Mouse (Mus musculus) layer of hippocampus, adult 11-12 months (tissue): ENCODE data around the gene Sox3.

Experiments used
- DNase-seq: peaks from one replicate; pipeline ENCODE4 v3.0.0; 2022; ENCODE audit warnings: low spot score

Sox3 gene

GRCm38 (mm10) chrX:60892801-60893681 lies at the start of gene Sox3:
Gene Sox3, minus strand, starts transcription at chrX:60893430.
- no peak for DNase-seq

DNA sequence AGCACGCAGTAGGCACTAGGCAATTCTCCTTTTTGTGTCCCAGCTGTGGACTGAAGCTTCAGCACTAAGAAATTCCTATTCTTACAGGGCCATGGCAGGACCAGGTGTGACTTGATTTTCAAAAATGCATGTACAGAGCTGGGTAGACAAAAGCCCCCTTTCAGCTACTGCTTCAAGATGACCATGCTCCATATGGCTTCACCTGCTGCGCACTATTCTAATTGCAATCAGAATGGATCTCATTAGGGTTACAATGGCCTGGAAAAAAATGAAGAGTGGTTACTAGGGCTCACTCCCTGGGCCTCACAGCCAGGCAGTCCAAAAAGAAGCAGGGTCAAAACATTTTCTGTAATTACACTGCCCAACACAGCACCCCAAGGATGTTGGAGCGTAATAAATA lies 47.0 kb upstream of the Sox3 start:
- DNase-seq, result no peak

- DNase-seq, result no peak
These were observed 6.3 kb upstream of the Sox3 start for GRCm38 (mm10) chrX:60899546-60899945.

DNA sequence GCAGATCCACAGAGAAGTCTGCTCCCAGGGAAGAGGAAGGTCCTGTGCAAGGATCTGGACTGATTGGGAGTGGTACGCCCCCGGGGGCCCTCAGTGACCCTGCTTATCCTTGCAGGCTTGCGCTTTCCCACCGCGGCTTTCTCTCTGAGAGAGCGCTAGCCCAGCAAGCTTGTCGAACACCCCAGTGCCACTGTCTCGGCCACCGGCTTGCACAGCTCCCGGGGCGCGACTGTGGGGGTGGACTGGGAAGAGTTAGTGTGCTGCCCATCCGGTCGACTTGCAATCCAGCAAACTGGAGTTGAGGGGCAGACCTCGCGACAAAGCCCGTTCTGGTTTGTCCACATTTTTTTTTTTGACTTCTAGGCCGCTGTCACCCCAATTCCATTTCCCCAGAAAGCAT lies 5.4 kb upstream of the Sox3 start:
- DNase-seq, result no peak

- DNase-seq, result no peak
These were observed 3.1 kb upstream of the Sox3 start for GRCm38 (mm10) chrX:60896296-60896695.

DNA sequence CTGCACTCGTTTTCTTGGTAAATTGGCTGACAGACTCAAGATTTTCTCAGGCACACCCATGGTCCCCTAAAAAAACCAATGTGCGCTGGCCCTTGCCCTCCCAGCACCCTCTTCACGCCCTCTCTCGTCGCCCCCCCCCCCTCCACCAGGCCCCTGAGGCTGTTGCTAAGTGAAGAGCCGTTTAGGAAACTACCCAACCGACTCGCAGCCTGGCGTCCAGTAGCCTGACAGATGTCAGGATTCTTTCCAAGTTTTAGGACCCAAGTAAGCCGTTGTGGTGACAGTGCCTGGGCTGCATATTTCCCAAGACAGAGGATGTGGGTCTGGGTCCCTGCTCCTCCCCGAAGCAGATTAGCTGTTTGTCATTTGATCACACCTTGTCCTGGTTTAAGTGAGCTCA lies 2.2 kb upstream of the Sox3 start:
- DNase-seq, result no peak

GRCm38 (mm10) chrX:60893720-60894543 lies 702 bp upstream of the Sox3 start:
- DNase-seq, result no peak

DNA sequence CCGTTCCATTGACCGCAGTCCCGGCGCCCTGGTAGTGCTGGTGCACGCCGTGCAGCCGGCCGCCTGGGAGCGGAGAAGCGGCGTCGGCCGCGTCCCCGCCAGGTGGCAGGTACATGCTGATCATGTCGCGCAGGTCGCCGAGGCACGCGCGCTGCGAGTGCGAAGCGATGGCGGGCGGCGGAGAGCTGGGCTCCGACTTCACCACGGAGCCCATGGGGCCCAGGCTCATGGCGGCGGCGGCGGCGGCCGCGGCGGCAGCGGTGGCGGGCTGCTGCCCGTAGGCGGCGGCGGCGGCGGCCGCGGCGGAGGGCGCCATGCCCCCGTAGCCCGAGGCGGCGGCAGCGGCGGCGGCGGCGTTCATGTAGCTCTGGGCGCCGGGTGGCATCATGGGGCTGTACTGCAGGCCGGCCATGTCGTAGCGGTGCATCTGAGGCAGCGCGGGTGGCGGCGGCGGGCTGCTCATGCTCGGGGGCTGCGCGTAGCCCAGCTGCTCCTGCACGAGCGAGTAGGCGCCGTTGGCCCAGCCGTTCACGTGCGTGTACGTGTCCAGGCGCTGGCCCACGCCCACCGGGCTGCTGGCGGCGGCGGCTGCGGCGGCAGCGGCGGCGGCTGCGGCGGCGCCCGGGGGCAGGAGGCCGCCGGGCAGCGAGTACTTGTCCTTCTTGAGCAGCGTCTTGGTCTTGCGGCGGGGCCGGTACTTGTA lies 981 bp downstream of the Sox3 start:
- peak; percentile 8 for DNase-seq

GRCm38 (mm10) chrX:60891329-60892095 lies 1.7 kb downstream of the Sox3 start:
- DNase-seq, result no peak

GRCm38 (mm10) chrX:60890651-60891050 lies 2.6 kb downstream of the Sox3 start:
- DNase-seq, result no peak

GRCm38 (mm10) chrX:60889956-60890485 lies 3.2 kb downstream of the Sox3 start:
- DNase-seq, result no peak
